Mouse (Mus musculus) embryo, embryonic 11 days (tissue): Measurements from ENCODE around the gene Lpcat2b.
"Not testable (repeated sequence)": the region's sequence is repeated elsewhere in the genome, so short reads cannot be mapped to it uniquely, and the experiment has no call there.

ENCODE experiments used
- DNase-seq: peaks from one replicate; pipeline ENCODE4 v3.0.0-alpha.2; 2015

The Lpcat2b gene

DNA sequence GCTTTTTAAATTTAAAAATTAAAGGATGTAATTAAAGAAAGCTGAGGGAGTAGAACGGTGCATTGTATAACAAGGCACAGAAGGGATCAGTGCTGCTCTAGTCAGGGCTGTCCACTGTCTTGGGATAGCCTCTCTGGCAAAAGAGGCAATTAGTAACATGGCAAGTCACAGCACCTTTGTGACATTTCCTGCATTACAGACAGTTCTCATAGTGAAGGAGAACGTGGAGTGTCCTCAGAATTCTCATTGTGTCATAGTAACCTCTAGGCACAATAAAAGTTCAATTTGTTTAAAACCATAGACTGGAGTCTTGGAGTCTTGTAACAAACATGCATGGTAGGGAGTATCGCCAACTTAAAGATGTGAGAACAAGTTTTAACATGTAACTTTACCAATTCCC is at the start of gene Lpcat2b:
Gene Lpcat2b, plus strand, starts transcription at position 301 of the 400 bp plus-strand sequence.
- DNase-seq = no peak

- not testable (repeated sequence) for DNase-seq
Measured at GRCm38 (mm10) chr5:107386448-107386847, 44.9 kb upstream of the Lpcat2b start.

GRCm38 (mm10) chr5:107387788-107388187 is 43.6 kb upstream of the Lpcat2b start:
- no peak for DNase-seq

- DNase-seq = no peak
Measured at GRCm38 (mm10) chr5:107389373-107389772, 42.0 kb upstream of the Lpcat2b start.

DNA sequence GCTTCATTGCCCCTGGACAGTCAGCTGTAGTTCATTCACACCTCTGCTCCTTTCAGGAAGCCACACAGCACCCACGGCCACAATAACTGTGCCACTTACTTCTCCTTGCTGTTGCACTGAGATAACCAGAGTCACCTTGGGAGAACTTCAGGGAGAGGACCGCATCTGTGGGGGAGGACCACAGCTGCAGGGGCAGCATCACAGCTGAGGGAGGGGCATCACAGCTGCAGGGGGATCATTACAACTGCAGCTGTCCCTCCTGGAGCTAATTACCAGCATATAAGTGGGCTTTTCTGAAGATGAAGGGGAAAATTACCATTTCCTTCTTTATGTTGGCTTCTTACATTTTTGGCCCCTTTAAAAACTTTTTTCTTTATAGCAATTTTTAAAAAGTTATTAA is 36.9 kb upstream of the Lpcat2b start:
- no peak for DNase-seq

GRCm38 (mm10) chr5:107402436-107402835 is 28.9 kb upstream of the Lpcat2b start, which contains the start of gene Ephx4:
TSS of gene Ephx4 (plus strand) at chr5:107402736.
- no peak for DNase-seq

DNA sequence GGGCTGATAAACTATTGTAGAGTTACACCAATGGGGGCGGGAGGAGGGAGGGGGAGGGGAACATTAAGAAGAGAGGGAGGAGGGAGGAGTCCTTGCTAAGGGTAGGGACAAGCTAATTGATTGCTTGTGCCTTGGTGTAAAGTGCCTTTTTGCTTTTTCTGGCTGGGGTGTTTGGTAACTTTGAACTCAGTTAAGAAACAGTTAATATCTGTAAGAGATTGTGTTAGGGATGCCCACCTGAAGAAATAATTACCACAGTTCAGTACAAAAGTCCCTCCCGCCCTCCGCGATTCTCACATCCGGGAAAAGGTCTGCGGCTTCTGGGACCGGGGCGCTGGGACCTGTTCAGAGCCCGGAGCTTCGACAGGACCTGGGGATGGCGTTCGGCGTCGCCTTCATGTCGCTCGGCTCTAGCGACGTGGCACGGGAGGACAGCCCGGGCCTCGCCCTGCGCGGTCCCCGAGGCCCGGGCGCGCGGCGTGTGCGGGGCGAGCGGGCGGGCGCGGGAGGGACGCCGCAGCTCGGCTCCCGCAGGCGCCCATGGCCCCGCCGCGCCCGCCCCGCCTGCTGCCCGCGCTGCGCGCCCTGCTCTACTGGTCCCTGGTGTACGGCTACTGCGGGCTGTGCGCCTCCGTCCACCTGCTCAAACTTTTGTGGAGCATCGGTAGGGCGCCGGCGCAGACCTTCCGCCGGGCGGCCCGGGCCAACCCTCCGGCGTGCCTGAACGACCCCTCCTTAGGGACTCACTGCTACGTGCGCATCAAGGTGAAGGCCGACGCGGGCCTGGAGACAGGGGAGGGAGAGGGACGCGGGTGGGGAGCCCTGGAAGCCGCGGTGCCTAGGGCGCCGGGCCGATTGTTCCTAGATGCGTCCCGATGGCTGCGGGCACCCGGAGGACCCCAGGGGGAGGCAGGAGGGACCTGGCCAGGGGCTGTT is 28.1 kb upstream of the Lpcat2b start:
- DNase-seq = peak; percentile 59

GRCm38 (mm10) chr5:107403947-107404684 is 27.2 kb upstream of the Lpcat2b start:
- no peak for DNase-seq

GRCm38 (mm10) chr5:107405361-107405760 is 26.0 kb upstream of the Lpcat2b start:
- DNase-seq = no peak

GRCm38 (mm10) chr5:107410305-107410704 is 21.0 kb upstream of the Lpcat2b start:
- no peak for DNase-seq

DNA sequence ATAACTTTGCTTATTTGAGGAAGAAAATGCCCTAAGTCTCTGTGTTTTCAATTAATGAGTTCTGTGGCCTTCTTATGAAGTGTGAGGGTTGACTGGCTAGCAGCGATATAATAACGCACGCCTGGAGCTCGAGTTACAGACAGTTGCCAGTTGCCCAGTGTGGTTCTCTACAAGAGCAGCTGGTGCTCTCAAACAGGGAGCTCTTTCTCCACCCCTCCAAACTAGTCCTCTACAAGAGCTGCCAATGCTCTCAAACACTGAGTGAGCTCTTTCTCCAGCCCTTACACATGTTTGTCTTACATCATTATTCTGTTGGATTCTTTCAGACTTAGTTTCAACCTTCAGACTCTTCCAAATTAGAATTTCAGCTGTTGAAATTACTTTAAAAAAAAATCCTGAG is 20.0 kb upstream of the Lpcat2b start:
- no peak for DNase-seq

DNA sequence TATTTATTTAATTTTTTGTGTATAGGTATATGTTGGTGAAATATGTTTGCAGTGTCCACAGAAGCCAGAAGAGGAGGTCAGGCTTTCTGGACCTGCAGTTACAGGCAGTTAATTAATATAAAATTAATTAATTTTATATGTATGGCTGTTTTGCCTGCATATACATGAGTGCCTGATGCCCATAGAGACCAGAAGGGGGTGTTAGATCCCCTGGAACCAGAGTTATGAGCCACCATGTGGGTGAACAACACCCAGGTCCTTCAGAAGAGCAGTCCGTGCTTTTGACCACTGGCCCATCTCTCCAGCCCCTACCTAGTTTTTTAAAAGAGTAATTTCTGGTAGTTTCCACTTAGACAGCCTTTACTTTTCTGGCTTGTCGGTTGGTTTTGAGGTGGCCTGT is 19.1 kb upstream of the Lpcat2b start:
- no peak for DNase-seq

DNA sequence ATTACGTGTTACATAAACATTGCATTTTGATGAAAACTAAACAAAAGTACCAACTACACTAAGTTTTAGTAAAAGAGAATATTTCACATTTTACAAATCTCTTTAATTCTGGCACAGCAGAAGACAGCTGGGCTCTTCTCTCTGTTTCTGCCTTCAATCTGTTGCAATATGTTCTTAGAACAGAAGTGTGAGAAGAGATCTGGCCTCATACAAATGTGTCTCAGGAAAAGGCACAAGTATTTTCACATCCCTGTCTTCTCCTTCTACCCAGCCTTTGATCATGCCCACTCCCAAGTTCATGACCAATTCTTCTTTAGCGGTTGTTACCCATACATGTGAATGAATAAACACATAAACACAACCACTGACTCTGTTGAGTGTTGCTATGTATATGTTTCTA is 16.3 kb upstream of the Lpcat2b start:
- no peak for DNase-seq

DNA sequence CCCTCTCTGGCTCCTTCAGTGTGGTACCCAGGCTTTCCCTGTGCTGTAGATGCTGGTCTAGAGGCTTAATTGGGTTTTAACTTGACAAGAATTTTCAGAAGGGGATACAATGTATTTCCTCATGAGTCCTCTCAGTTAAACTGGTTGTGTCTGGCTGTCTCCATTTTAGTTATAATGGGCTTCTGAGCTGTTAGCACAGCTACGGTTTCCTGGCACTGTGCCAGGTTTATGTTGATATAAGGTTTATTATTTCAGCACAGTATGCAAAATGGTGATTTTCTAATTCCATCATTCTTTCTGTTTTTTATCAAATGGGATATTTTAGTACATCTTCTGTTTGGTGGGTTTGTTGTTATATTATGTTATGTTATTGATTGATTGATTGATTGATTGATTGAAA is 9.7 kb upstream of the Lpcat2b start:
- no peak for DNase-seq

DNA sequence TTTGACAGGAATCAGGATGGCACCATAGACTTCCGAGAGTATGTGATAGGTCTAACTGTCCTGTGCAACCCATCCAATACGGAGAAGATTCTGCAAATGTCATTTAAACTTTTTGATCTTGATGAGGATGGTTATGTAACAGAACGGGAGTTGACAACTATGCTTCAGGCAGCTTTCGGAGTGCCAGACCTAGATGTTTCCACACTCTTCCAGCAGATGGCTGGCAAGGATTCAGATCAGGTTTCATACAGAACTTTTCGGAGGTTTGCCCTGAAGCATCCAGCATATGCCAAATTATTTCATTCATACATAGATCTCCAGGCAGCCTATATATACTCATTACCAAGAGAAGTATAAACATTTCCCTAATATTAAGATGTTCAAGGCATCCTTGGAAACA is 2.7 kb downstream of the Lpcat2b start:
- no peak for DNase-seq

GRCm38 (mm10) chr5:107436185-107436584 is 4.8 kb downstream of the Lpcat2b start:
- DNase-seq = no peak

- DNase-seq = no peak
Measured at GRCm38 (mm10) chr5:107436587-107437209, 5.3 kb downstream of the Lpcat2b start.

GRCm38 (mm10) chr5:107437464-107438281 is 6.3 kb downstream of the Lpcat2b start, which contains the start of gene Btbd8:
TSS of gene Btbd8 (plus strand) at chr5:107437997.
- peak; percentile 96 for DNase-seq

GRCm38 (mm10) chr5:107438353-107438752 is 7.0 kb downstream of the Lpcat2b start:
- DNase-seq = no peak

DNA sequence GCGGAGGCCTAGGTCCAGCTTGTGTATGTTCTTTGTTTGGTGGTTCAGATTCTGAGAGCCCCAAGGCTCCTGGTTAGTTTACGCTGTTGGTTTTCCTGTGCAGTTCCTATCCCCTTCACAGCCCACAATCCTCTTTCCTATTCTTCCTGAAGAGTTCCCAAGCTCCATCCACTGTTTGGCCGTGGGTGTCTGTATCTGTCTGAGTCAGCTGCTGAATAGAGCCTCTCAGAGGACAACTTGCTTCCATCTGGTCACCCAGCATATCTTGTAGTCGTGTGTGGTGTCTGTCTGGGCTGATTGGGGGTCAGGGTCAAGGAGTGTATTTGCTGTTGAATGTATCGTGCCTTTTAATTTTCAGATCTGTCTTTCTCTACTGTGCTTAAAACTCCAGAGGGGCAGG is 10.5 kb downstream of the Lpcat2b start:
- no peak for DNase-seq

DNA sequence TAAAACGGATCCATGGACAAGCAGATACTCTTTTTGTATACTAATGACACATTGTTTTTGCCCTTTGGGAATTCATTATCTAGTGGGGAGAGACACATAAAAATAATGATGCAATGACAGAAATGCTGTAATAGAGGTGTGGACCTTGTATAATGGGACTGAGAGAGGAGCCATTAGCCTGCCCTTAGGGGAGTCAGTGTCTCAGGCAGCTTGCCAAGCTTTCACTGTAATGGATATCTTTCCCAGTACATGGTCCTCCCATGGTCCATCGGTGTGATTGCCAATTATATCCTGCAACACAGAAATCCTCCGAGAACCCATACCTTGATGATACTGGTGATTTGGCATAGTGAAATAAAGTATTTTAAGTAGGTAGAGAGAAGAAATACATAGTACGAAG is 12.9 kb downstream of the Lpcat2b start:
- DNase-seq = no peak

DNA sequence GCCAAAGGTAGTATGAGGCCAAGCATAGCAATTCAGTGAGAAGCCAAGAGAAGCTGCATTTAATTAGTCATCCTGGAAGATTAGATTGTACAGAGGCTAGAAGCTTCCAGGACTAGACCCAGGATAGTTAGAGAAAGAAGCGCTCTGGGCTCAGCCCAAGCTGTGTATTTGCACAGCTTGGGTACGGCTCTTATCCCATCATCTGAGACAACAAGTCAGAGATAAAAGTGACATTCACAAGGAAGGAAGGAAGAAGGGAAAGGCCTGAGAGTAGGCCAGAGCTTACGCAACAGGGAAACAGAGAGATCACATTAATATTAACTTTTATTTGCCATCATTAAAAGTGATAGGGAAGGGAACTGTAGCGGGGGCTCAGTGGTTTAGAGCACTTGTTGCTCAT is 16.6 kb downstream of the Lpcat2b start:
- no peak for DNase-seq
